Mouse (Mus musculus): ENCODE results near the gene Stoml3. TPM values are rescaled to one million over a fixed set of nuclear protein-coding genes. Genes with fewer than 3 reads are reported as not detected.

The Stoml3 gene
- polyA plus RNA-seq (2014; fragmentation: Nextera tagmentation; extraction: Ambion mirVana), result 0.14 TPM in 1 of 2 replicates, not detected in the other

- Histone ChIP-seq H3K4me1 (ENCODE audit: control insufficient read depth, insufficient read depth, low read length) (no peaks in the 10 kb centered on the region), H3K4me2 (replicated peaks; ENCODE audit: low read depth, low read length) (no peak within 1 kb of the TSS), H3K27me3 (ENCODE audit: control insufficient read depth, insufficient read depth, low read length) (no peaks in the 10 kb centered on the region), H3K27ac (ENCODE audit: low read length) (no peak within 1 kb of the TSS), H3K4me3 (ENCODE audit: low read depth, low read length) (no peak within 1 kb of the TSS), H3K9ac (replicated peaks; ENCODE audit: low read depth, low read length) (no peak within 1 kb of the TSS), H3K36me3 (ENCODE audit: control insufficient read depth, insufficient read depth, low read length) (no peaks in the 10 kb centered on the region), H3K9me3 (ENCODE audit: control insufficient read depth, low read depth, low read length) (no peaks in the 10 kb centered on the region)
- 79% methylated on average over 6 of the region's 6 CpGs for WGBS
- ATAC-seq (ENCODE audit: insufficient number of reproducible peaks, insufficient read depth, low FRiP score, low read depth), result no peak
These were observed at the start of gene Stoml3 for GRCm38 (mm10) chr3:53488353-53488752. TSS of gene Stoml3 (plus strand) at chr3:53488653.

- Histone ChIP-seq H3K9ac (replicated peaks; ENCODE audit: low read depth, low read length) (no peak overlapping the region), H3K27ac (ENCODE audit: low read length) (no peak overlapping the region), H3K36me3 (ENCODE audit: control insufficient read depth, insufficient read depth, low read length) (peaks cover 4% of the 10 kb centered on the region; the same call in 1 of the 2 replicates), H3K4me1 (ENCODE audit: control insufficient read depth, insufficient read depth, low read length) (no peaks in the 10 kb centered on the region), H3K4me3 (ENCODE audit: low read depth, low read length) (no peak overlapping the region), H3K9me3 (ENCODE audit: control insufficient read depth, low read depth, low read length) (no peaks in the 10 kb centered on the region), H3K4me2 (replicated peaks; ENCODE audit: low read depth, low read length) (no peak overlapping the region), H3K27me3 (ENCODE audit: control insufficient read depth, insufficient read depth, low read length) (no peaks in the 10 kb centered on the region)
- 87% methylated on average over 5 of the region's 5 CpGs for WGBS
- no peak for ATAC-seq (ENCODE audit: insufficient number of reproducible peaks, insufficient read depth, low FRiP score, low read depth)
These were observed 42.9 kb upstream of the Stoml3 start for GRCm38 (mm10) chr3:53445540-53445939.

- no peak overlapping the region for H3K9ac ChIP-seq (replicated peaks; ENCODE audit: low read depth, low read length)
- no peaks in the 10 kb centered on the region for H3K9me3 ChIP-seq (ENCODE audit: control insufficient read depth, low read depth, low read length)
- H3K27me3 ChIP-seq (ENCODE audit: control insufficient read depth, insufficient read depth, low read length), result no peaks in the 10 kb centered on the region
- no peak for ATAC-seq (ENCODE audit: insufficient number of reproducible peaks, insufficient read depth, low FRiP score, low read depth)
- H3K4me1 ChIP-seq (ENCODE audit: control insufficient read depth, insufficient read depth, low read length), result no peaks in the 10 kb centered on the region
- H3K4me2 ChIP-seq (replicated peaks; ENCODE audit: low read depth, low read length), result no peak overlapping the region
- WGBS, result 76% methylated on average over 3 of the region's 3 CpGs
- no peak overlapping the region for H3K27ac ChIP-seq (ENCODE audit: low read length)
- peaks cover 10% of the 10 kb centered on the region for H3K36me3 ChIP-seq (ENCODE audit: control insufficient read depth, insufficient read depth, low read length)
- no peak overlapping the region for H3K4me3 ChIP-seq (ENCODE audit: low read depth, low read length)
These were observed 41.7 kb upstream of the Stoml3 start for GRCm38 (mm10) chr3:53446801-53447200.

- H3K4me2 ChIP-seq (replicated peaks; ENCODE audit: low read depth, low read length), result no peak overlapping the region
- WGBS, result 30% methylated on average over 2 of the region's 2 CpGs
- no peak overlapping the region for H3K9ac ChIP-seq (replicated peaks; ENCODE audit: low read depth, low read length)
- H3K27me3 ChIP-seq (ENCODE audit: control insufficient read depth, insufficient read depth, low read length), result no peaks in the 10 kb centered on the region
- no peaks in the 10 kb centered on the region for H3K4me1 ChIP-seq (ENCODE audit: control insufficient read depth, insufficient read depth, low read length)
- no peaks in the 10 kb centered on the region for H3K9me3 ChIP-seq (ENCODE audit: control insufficient read depth, low read depth, low read length)
- H3K27ac ChIP-seq (ENCODE audit: low read length), result no peak overlapping the region
- peaks cover 24% of the 10 kb centered on the region for H3K36me3 ChIP-seq (ENCODE audit: control insufficient read depth, insufficient read depth, low read length)
- no peak overlapping the region for H3K4me3 ChIP-seq (ENCODE audit: low read depth, low read length)
- no peak; the same call in 1 of the 2 replicates for ATAC-seq (ENCODE audit: insufficient number of reproducible peaks, insufficient read depth, low FRiP score, low read depth)
These were observed 40.2 kb upstream of the Stoml3 start for GRCm38 (mm10) chr3:53448208-53448607.

DNA sequence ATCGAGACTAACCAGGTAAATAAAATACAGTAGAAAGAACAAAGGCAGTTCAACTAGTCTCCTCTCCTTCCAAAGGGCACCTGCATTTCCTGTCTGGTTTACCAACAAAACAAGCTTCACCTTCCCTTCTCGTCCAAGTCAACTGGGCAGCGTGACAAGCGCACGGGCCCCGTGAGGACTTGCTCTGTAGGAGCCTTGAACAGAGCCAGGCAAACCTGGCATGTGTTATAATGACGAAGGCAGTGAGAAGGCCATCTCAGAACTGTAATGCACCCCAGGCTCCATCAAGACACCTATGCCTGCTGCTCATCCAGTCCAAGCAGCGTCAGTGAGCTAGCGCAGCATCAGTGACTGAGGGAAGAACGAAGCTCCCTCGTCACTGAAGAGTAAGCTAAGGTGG is 37.8 kb upstream of the Stoml3 start:
- H3K27me3 ChIP-seq (ENCODE audit: control insufficient read depth, insufficient read depth, low read length), result no peaks in the 10 kb centered on the region
- H3K4me1 ChIP-seq (ENCODE audit: control insufficient read depth, insufficient read depth, low read length), result no peaks in the 10 kb centered on the region
- H3K36me3 ChIP-seq (ENCODE audit: control insufficient read depth, insufficient read depth, low read length), result peaks cover 36% of the 10 kb centered on the region
- no peak overlapping the region for H3K27ac ChIP-seq (ENCODE audit: low read length)
- ATAC-seq (ENCODE audit: insufficient number of reproducible peaks, insufficient read depth, low FRiP score, low read depth), result no peak
- 95% methylated on average over 11 of the region's 11 CpGs for WGBS
- H3K4me3 ChIP-seq (ENCODE audit: low read depth, low read length), result no peak overlapping the region
- no peak overlapping the region for H3K4me2 ChIP-seq (replicated peaks; ENCODE audit: low read depth, low read length)
- no peaks in the 10 kb centered on the region for H3K9me3 ChIP-seq (ENCODE audit: control insufficient read depth, low read depth, low read length)
- no peak overlapping the region for H3K9ac ChIP-seq (replicated peaks; ENCODE audit: low read depth, low read length)

DNA sequence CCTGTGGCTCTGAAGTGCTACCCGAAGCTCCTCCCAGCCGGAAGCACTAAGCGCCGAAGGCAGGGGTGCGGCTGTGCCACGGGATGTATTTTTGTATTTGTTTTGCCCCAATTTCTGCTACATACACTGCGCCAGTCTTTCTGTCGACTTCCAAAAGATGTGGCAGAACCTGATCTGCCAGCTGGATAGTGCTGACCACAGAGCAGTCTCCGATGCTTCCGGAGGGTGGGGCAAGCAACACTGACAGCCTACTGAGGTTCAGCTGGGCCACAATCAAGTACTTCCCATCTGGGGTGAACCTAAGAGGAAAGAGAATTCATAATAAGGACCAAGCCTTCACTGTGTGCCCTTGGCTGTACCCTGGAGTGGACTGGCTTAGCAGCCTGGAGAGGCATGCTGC is 36.1 kb upstream of the Stoml3 start:
- Histone ChIP-seq H3K4me1 (ENCODE audit: control insufficient read depth, insufficient read depth, low read length) (no peaks in the 10 kb centered on the region), H3K9ac (replicated peaks; ENCODE audit: low read depth, low read length) (no peak overlapping the region), H3K36me3 (ENCODE audit: control insufficient read depth, insufficient read depth, low read length) (peaks cover 49% of the 10 kb centered on the region), H3K27me3 (ENCODE audit: control insufficient read depth, insufficient read depth, low read length) (no peaks in the 10 kb centered on the region), H3K9me3 (ENCODE audit: control insufficient read depth, low read depth, low read length) (no peaks in the 10 kb centered on the region), H3K27ac (ENCODE audit: low read length) (no peak overlapping the region), H3K4me3 (ENCODE audit: low read depth, low read length) (no peak overlapping the region), H3K4me2 (replicated peaks; ENCODE audit: low read depth, low read length) (no peak overlapping the region)
- no peak for ATAC-seq (ENCODE audit: insufficient number of reproducible peaks, insufficient read depth, low FRiP score, low read depth)
- 89% methylated on average over 10 of the region's 10 CpGs for WGBS

GRCm38 (mm10) chr3:53453346-53453745 is 35.1 kb upstream of the Stoml3 start:
- ATAC-seq (ENCODE audit: insufficient number of reproducible peaks, insufficient read depth, low FRiP score, low read depth), result no peak
- Histone ChIP-seq H3K9me3 (ENCODE audit: control insufficient read depth, low read depth, low read length) (no peaks in the 10 kb centered on the region), H3K9ac (replicated peaks; ENCODE audit: low read depth, low read length) (no peak overlapping the region), H3K4me3 (ENCODE audit: low read depth, low read length) (no peak overlapping the region), H3K27me3 (ENCODE audit: control insufficient read depth, insufficient read depth, low read length) (no peaks in the 10 kb centered on the region), H3K36me3 (ENCODE audit: control insufficient read depth, insufficient read depth, low read length) (peaks cover 58% of the 10 kb centered on the region), H3K4me1 (ENCODE audit: control insufficient read depth, insufficient read depth, low read length) (no peaks in the 10 kb centered on the region), H3K27ac (ENCODE audit: low read length) (no peak overlapping the region), H3K4me2 (replicated peaks; ENCODE audit: low read depth, low read length) (no peak overlapping the region)
- WGBS, result 92% methylated on average over 7 of the region's 7 CpGs

DNA sequence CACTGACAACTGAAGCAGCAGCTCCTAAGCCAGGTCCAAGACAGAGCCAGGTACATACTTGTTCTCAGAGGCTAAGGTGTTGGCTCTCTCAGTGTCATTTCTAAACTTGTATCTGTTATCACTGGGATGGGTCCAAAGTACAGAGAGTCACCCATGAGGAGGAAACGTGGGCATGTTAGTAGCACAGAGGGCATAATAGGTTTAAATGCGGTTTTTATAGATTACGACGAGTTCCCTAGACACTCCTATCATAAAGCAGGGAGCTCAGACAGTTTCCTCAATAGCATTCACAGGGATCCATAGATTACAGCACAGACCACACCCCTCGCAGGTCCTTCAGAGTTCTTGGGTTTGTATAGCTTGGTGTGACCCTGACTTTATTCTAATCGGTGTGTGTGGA is 34.4 kb upstream of the Stoml3 start:
- ATAC-seq (ENCODE audit: insufficient number of reproducible peaks, insufficient read depth, low FRiP score, low read depth), result no peak
- no peaks in the 10 kb centered on the region for H3K27me3 ChIP-seq (ENCODE audit: control insufficient read depth, insufficient read depth, low read length)
- no peak overlapping the region for H3K4me2 ChIP-seq (replicated peaks; ENCODE audit: low read depth, low read length)
- no peaks in the 10 kb centered on the region for H3K9me3 ChIP-seq (ENCODE audit: control insufficient read depth, low read depth, low read length)
- no peak overlapping the region for H3K27ac ChIP-seq (ENCODE audit: low read length)
- WGBS, result 90% methylated on average over 6 of the region's 6 CpGs
- H3K4me1 ChIP-seq (ENCODE audit: control insufficient read depth, insufficient read depth, low read length), result no peaks in the 10 kb centered on the region
- H3K36me3 ChIP-seq (ENCODE audit: control insufficient read depth, insufficient read depth, low read length), result peaks cover 60% of the 10 kb centered on the region
- H3K4me3 ChIP-seq (ENCODE audit: low read depth, low read length), result no peak overlapping the region
- H3K9ac ChIP-seq (replicated peaks; ENCODE audit: low read depth, low read length), result no peak overlapping the region

GRCm38 (mm10) chr3:53454561-53454960 is 33.9 kb upstream of the Stoml3 start:
- 88% methylated on average over 6 of the region's 6 CpGs for WGBS
- ATAC-seq (ENCODE audit: insufficient number of reproducible peaks, insufficient read depth, low FRiP score, low read depth), result no peak
- H3K27ac ChIP-seq (ENCODE audit: low read length), result no peak overlapping the region

More at GRCm38 (mm10) chr3:53454561-53454960, 33.9 kb upstream of the Stoml3 start:
- Histone ChIP-seq H3K4me2 (replicated peaks; ENCODE audit: low read depth, low read length) (no peak overlapping the region), H3K36me3 (ENCODE audit: control insufficient read depth, insufficient read depth, low read length) (peaks cover 63% of the 10 kb centered on the region), H3K9ac (replicated peaks; ENCODE audit: low read depth, low read length) (no peak overlapping the region), H3K27me3 (ENCODE audit: control insufficient read depth, insufficient read depth, low read length) (no peaks in the 10 kb centered on the region), H3K9me3 (ENCODE audit: control insufficient read depth, low read depth, low read length) (no peaks in the 10 kb centered on the region), H3K4me1 (ENCODE audit: control insufficient read depth, insufficient read depth, low read length) (no peaks in the 10 kb centered on the region), H3K4me3 (ENCODE audit: low read depth, low read length) (no peak overlapping the region)

All from stomach, embryonic 14.5 days (tissue).